In genomic region chr7:126082286-126082741, GRCm38 (mm10) we compare ENCODE assay signal across 9 mouse cellular contexts. TPM values are rescaled to one million over a fixed set of nuclear protein-coding genes. Genes with fewer than 3 reads are reported as not detected.
A peak's percentile ranks its signal among the peaks of the same experiment; 100 is the strongest.
DNase-seq lines count a peak whose midpoint lies in the region; ATAC-seq lines count a peak whose summit lies in the region.
"Had no signal": no experiment of that assay in that cellular context is flagged by ENCODE, and none has a peak within 500 bp of the region (broad histone marks: within the 10 kb centered on the region; RNA-seq: fewer than 3 reads in every experiment).

Gene Gsg1l (minus strand): TSS chr7:126082411.

- intact Hi-C loops in heart, postnatal 14 days (cut with DNase I): loop anchor here (2.0 kb wide), 2 partner anchors 262 to 334 kb away; no protein-coding TSS in a partner anchor

- peak within 1 kb of the TSS; percentile 62 for H3K4me3 ChIP-seq in limb, embryonic 13.5 days

- no peak for ATAC-seq in limb, embryonic 13.5 days (ENCODE audit: low FRiP score, low read depth)

- no peak within 1 kb of the TSS for H3K27ac ChIP-seq in limb, embryonic 13.5 days

- no peaks in the 10 kb centered on the region for H3K36me3 ChIP-seq in limb, embryonic 13.5 days

- H3K4me1 ChIP-seq in limb, embryonic 13.5 days: peaks cover 33% of the 10 kb centered on the region

- H3K9me3 ChIP-seq in limb, embryonic 13.5 days: no peaks in the 10 kb centered on the region

- DNase-seq in embryo, embryonic 10.5 days (ENCODE audit: low spot score): peak; percentile 40
- no peak for DNase-seq in embryo, embryonic 9.5 days (ENCODE audit: extremely low spot score)
- peak; percentile 63 for DNase-seq in thymus, postnatal 4 days
- DNase-seq in thymus, postnatal 0 days (ENCODE audit: low spot score): no peak
- DNase-seq in heart, postnatal 14 days: peak; percentile 46 to 54
- DNase-seq in right cerebral cortex, postnatal 25 days: peak; percentile 69
- DNase-seq in lung, postnatal 14 days: no peak

- 2% methylated on average over 40 of the region's 49 CpGs for WGBS in limb, embryonic 13.5 days

- peak within 1 kb of the TSS; percentile 99 for H3K4me2 ChIP-seq in limb, embryonic 13.5 days (replicated peaks)

- peaks cover 80% of the 10 kb centered on the region for H3K27me3 ChIP-seq in limb, embryonic 13.5 days

- H3K9ac ChIP-seq in limb, embryonic 13.5 days: peak within 1 kb of the TSS; percentile 67

RNA-seq across cellular contexts. Expression of gene Gsg1l, which starts in this region (rescaled TPM):
- 0.06 TPM in 1 of 2 replicates, not detected in the other for polyA plus RNA-seq in thymus, postnatal 0 days (2015; fragmentation: Nextera tagmentation; extraction: Ambion mirVana)
- total RNA-seq in heart, postnatal 14 days (2021): 10 to 100 TPM; 10.3 to 10.7 TPM
- 1.2 and 1.3 TPM in 2 replicates for polyA plus RNA-seq in limb, embryonic 13.5 days (2015; fragmentation: Nextera tagmentation; extraction: Ambion mirVana)
- polyA plus RNA-seq: C2C12 had no signal

Comparison
In these comparisons a context has a peak if more than half of its experiments do, and no peak if none do; other contexts are left out.
1. DNase-seq: peak in embryo, embryonic 10.5 days (single experiment), thymus, postnatal 4 days (single experiment), heart, postnatal 14 days (2 of 2) and right cerebral cortex, postnatal 25 days (single experiment); none in embryo, embryonic 9.5 days (single experiment), thymus, postnatal 0 days (single experiment) and lung, postnatal 14 days (single experiment).